Mouse (Mus musculus) liver, embryonic 14.5 days (tissue): ENCODE measurements at regions not wholly inside any gene's neighbourhood (a gene's known extent, or its start where the extent isn't known, plus 50 kb on each side); places are given as distances from the start of the nearest gene placed in this dataset.

Experiments used
- ATAC-seq: fragments of 200-750 bp; cut with Nextera tagmentation; 2 replicates; pipeline ENCODE4 v1.8.0; 2017; ENCODE audit warnings: moderate number of reproducible peaks, mild to moderate bottlenecking, moderate library complexity; ENCODE audit not compliant: insufficient read depth
- DNase-seq, 3 experiments: peaks; one replicate each; pipeline ENCODE4 v3.0.0-alpha.2; 2012 to 2013; ENCODE audit warnings: low read depth in 3 of 3, low spot score in 3 of 3
- H3K27ac ChIP-seq: fragments of 300-500 bp; sonication (generic); 2 replicates; pipeline ENCODE4 v1.5.1; 2014; ENCODE audit warnings: moderate library complexity, mild to moderate bottlenecking, control low read depth, inconsistent platforms
- H3K27me3 ChIP-seq: fragments of 300-500 bp; sonication (generic); 2 replicates; pipeline ENCODE4 v1.6.1; 2014; ENCODE audit warnings: mild to moderate bottlenecking, low read length, moderate library complexity; ENCODE audit not compliant: control insufficient read depth, insufficient read depth
- H3K36me3 ChIP-seq: fragments of 300-500 bp; sonication (generic); replicated peaks from 2 replicates; pipeline ENCODE4 v1.6.1; 2014; ENCODE audit warnings: low read depth; ENCODE audit not compliant: control insufficient read depth, insufficient read depth
- H3K4me1 ChIP-seq, 2 experiments: fragments of 200-500 bp in 1 of 2; fragments of 300-500 bp in 1 of 2; sonication (generic) in 1 of 2; replicated peaks; 2 replicates each; pipeline ENCODE4 v1.6.1; 2012 to 2014; ENCODE audit warnings: antibody characterized with exemption in 1 of 2, inconsistent platforms in 1 of 2, low read length in 1 of 2; ENCODE audit not compliant: control insufficient read depth in 2 of 2, insufficient read depth in 2 of 2
- H3K4me2 ChIP-seq: fragments of 300-500 bp; sonication (generic); 2 replicates; pipeline ENCODE4 v1.6.1; 2014; ENCODE audit warnings: low read depth, mild to moderate bottlenecking, control low read depth, moderate library complexity
- H3K4me3 ChIP-seq, 2 experiments: fragments of 200-500 bp in 1 of 2; fragments of 300-500 bp in 1 of 2; sonication (generic) in 1 of 2; 2 replicates each; pipeline ENCODE4 v1.5.1; 2012 to 2014; ENCODE audit warnings: low read depth in 2 of 2, low read length in 2 of 2, mild to moderate bottlenecking in 2 of 2, control low read depth in 1 of 2, inconsistent platforms in 1 of 2, moderate library complexity in 1 of 2; ENCODE audit not compliant: insufficient read depth in 1 of 2
- H3K9ac ChIP-seq: fragments of 300-500 bp; sonication (generic); replicated peaks from 2 replicates; pipeline ENCODE4 v1.6.1; 2014; ENCODE audit warnings: mild to moderate bottlenecking, control low read depth, moderate library complexity
- H3K9me3 ChIP-seq: fragments of 300-500 bp; sonication (generic); 2 replicates; pipeline ENCODE4 v1.6.1; 2016; ENCODE audit warnings: low read length, mixed read lengths; ENCODE audit not compliant: control insufficient read depth
- CTCF ChIP-seq: IDR thresholded peaks from 2 replicates; pipeline ENCODE4 v1.5.1; 2016; ENCODE audit warnings: antibody characterized with exemption, low read depth, control low read depth
- EP300 ChIP-seq: IDR thresholded peaks from 2 replicates; pipeline ENCODE4 v1.6.1; 2016; ENCODE audit warnings: antibody characterized with exemption, low read depth
- WGBS: fragments of 180-500 bp; shearing (Covaris S2); extraction: QIAGEN DNeasy Blood & Tissue Kit; methylation state at CpG from one replicate; pipeline ENCODE4 v1.1.7; 2014; ENCODE audit not compliant: insufficient replicate concordance; 5-methylcytosine and 5-hydroxymethylcytosine counted together

DNA sequence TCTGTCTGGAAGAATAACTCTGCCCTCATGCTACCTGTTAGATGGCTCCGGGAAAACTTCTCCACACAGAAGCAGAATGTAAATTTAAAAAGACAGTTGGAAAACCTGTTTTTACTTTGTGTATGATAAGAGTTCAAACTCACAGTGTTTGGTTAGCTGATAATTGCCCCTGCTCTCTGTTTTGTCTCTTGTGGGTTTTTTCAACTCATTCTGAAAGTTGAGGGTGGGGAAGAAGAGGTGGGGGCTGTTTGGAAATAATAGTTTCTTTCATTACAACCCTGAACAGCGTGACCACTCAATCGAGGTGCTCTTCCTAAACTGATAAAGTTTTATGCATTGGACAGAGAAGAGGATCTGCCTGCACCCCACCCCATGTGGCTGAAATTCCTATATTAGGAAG, 626.7 kb upstream of the Intu start:
- Histone ChIP-seq H3K4me1 (no peaks in the 10 kb centered on the region), H3K4me2 (no peak overlapping the region), H3K27ac (no peak overlapping the region), H3K9ac (no peak overlapping the region), H3K36me3 (no peaks in the 10 kb centered on the region), H3K9me3 (no peaks in the 10 kb centered on the region), H3K27me3 (no peaks in the 10 kb centered on the region), H3K4me3 (no peak overlapping the region)
- 48% methylated on average over 3 of the region's 3 CpGs for WGBS
- DNase-seq (no peak), ATAC-seq (no peak)
- TF ChIP-seq EP300, result no peak
- no peak for TF ChIP-seq CTCF

- Histone ChIP-seq H3K9me3 (no peaks in the 10 kb centered on the region), H3K4me2 (no peak overlapping the region), H3K27me3 (no peaks in the 10 kb centered on the region), H3K4me1 (no peaks in the 10 kb centered on the region), H3K27ac (no peak overlapping the region), H3K4me3 (no peak overlapping the region), H3K36me3 (no peaks in the 10 kb centered on the region), H3K9ac (no peak overlapping the region)
- DNase-seq (no peak), ATAC-seq (no peak)
- TF ChIP-seq CTCF, result no peak
- 64% methylated on average over 4 of the region's 4 CpGs for WGBS
Observed at GRCm38 (mm10) chr3:39908676-39909362, 622.3 kb upstream of the Intu start.

DNA sequence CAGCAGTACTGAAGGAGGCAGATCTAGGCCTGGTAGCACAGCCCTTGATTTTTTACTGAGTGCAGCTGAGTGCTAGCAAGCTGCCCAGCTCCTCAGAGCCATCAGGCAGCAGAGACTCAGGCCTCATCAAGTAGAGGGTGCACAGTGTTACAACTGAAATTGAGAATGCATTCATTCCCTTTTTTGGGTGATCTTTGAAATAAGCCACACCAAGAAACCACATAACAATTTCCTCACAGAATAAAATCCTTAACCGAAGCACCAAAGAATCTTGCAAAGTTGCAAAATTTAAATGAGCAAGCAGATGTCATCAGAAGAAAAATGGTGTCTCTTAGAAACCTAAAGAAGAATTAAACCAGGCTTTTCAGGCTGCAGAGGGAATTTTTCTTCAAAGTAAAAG, 621.4 kb upstream of the Intu start:
- H3K4me2 ChIP-seq, result no peak overlapping the region
- no peak overlapping the region for H3K9ac ChIP-seq
- WGBS, result 45% methylated on average over 1 of the region's 1 CpGs
- H3K27ac ChIP-seq, result no peak overlapping the region
- TF ChIP-seq CTCF (no peak), EP300 (no peak)
- H3K4me3 ChIP-seq, result no peak overlapping the region
- no peaks in the 10 kb centered on the region for H3K9me3 ChIP-seq
- no peaks in the 10 kb centered on the region for H3K36me3 ChIP-seq
- H3K27me3 ChIP-seq, result no peaks in the 10 kb centered on the region
- no peak for ATAC-seq
- no peaks in the 10 kb centered on the region for H3K4me1 ChIP-seq
- no peak for DNase-seq

- DNase-seq (no peak), ATAC-seq (no peak)
- Histone ChIP-seq H3K27me3 (no peaks in the 10 kb centered on the region), H3K4me1 (no peaks in the 10 kb centered on the region), H3K9me3 (no peaks in the 10 kb centered on the region), H3K4me2 (no peak overlapping the region), H3K27ac (no peak overlapping the region), H3K9ac (no peak overlapping the region), H3K4me3 (no peak overlapping the region), H3K36me3 (no peaks in the 10 kb centered on the region)
- WGBS, result 58% methylated on average over 2 of the region's 2 CpGs
- TF ChIP-seq EP300 (no peak), CTCF (no peak)
Observed at GRCm38 (mm10) chr3:39918601-39919000, 612.5 kb upstream of the Intu start.

DNA sequence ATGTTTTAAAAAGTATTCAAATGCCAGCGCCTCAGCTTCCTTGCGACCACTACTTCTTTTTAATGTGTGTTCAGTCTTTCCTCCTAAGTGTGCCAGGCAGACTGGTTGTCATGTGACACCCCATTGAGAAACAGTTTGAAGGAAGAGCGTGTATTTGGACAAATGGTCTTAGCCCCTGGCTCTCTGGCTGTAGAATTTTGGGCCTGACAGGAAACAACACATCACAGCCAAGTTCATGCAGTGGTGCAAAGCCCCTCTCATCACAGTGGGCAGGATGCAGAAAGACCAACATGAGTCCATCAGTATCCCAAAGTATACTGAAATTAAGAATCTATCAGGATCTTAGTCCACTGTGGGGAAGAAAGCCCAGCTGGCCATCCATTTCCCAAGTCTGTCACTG, 605.6 kb upstream of the Intu start:
- no peak for TF ChIP-seq CTCF
- TF ChIP-seq EP300, result no peak
- H3K27me3 ChIP-seq, result no peaks in the 10 kb centered on the region
- H3K27ac ChIP-seq, result no peak overlapping the region
- no peak for ATAC-seq
- H3K4me1 ChIP-seq, result no peaks in the 10 kb centered on the region
- no peak for DNase-seq
- no peak overlapping the region for H3K4me3 ChIP-seq
- no peak overlapping the region for H3K9ac ChIP-seq
- no peak overlapping the region for H3K4me2 ChIP-seq
- no peaks in the 10 kb centered on the region for H3K36me3 ChIP-seq
- 60% methylated on average over 3 of the region's 3 CpGs for WGBS
- H3K9me3 ChIP-seq, result no peaks in the 10 kb centered on the region

DNA sequence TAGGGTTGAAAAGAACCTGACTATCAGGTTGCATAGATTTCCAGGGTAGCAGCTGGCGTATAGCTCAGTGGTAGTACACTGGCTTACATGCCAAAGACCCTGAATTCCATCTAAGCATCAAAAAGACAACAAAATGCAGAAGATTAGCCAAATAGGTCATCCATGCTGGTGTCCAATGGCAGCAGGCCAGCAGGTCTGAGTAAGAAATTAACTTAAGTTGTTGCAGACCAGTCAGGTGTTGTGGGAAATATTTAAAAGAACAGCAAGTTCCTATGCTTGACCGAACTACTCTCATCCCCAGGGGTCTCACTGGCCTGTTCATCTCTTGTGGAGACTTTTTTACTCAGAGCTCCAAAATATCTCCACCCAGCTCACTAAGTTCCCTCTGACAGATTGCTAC, 602.7 kb upstream of the Intu start:
- no peak overlapping the region for H3K27ac ChIP-seq
- H3K9ac ChIP-seq, result no peak overlapping the region
- no peak overlapping the region for H3K4me2 ChIP-seq
- no peaks in the 10 kb centered on the region for H3K4me1 ChIP-seq
- H3K9me3 ChIP-seq, result no peaks in the 10 kb centered on the region
- H3K4me3 ChIP-seq, result no peak overlapping the region
- ATAC-seq (no peak), DNase-seq (no peak)
- H3K27me3 ChIP-seq, result no peaks in the 10 kb centered on the region
- TF ChIP-seq EP300 (no peak), CTCF (no peak)
- 48% methylated on average over 2 of the region's 2 CpGs for WGBS
- H3K36me3 ChIP-seq, result no peaks in the 10 kb centered on the region
